Mouse (Mus musculus): ENCODE results near the gene Ifitm3.

DNA sequence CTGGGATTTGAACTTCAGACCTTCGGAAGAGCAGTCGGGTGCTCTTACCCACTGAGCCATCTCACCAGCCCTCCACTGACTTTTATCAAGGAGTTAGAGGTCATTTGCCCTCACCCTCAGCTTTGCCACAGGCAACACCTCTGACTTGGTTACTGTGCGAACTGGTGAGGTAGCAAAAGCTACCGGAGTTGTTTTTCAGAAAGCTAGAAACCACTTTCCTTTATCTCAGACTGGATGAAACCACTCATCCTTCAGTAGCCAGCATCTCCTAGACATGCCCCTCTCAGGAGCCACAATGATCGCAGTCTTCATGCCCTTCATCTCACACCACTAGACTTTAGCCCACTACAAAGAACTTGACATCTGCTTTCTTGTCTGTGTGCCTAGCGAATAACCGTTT, 27.6 kb downstream of the Ifitm3 start:
- TF ChIP-seq POLR2A (IDR thresholded peaks at IDR 0.05; ENCODE audit: insufficient read depth, low read depth, low read length) (no peak), CTCF (IDR thresholded peaks at IDR 0.05; ENCODE audit: insufficient read depth, low read depth, low read length) (no peak)
